Mouse (Mus musculus) intestine, embryonic 16.5 days (tissue): ENCODE measurements around the gene Gm49711. TPM values are rescaled to one million over a fixed set of nuclear protein-coding genes. Genes with fewer than 3 reads are reported as not detected.

Source experiments
- ATAC-seq: fragments of 200-750 bp; cut with Nextera tagmentation; 2 replicates; pipeline ENCODE4 v1.8.0; 2017; ENCODE audit warnings: moderate TSS enrichment, moderate library complexity
- H3K27ac ChIP-seq: fragments of 300-500 bp; sonication (generic); 2 replicates; pipeline ENCODE4 v1.5.1; 2014; ENCODE audit warnings: mild to moderate bottlenecking, low read length
- H3K27me3 ChIP-seq: fragments of 300-500 bp; sonication (generic); replicated peaks from 2 replicates; pipeline ENCODE4 v1.6.1; 2014; ENCODE audit warnings: low read length, control low read depth, mixed read lengths; ENCODE audit not compliant: control insufficient read depth, insufficient read depth
- H3K36me3 ChIP-seq: fragments of 300-500 bp; sonication (generic); 2 replicates; pipeline ENCODE4 v1.6.1; 2014; ENCODE audit warnings: low read length, control low read depth; ENCODE audit not compliant: control insufficient read depth, insufficient read depth
- H3K4me1 ChIP-seq: fragments of 300-500 bp; sonication (generic); 2 replicates; pipeline ENCODE4 v1.6.1; 2014; ENCODE audit warnings: low read length, control low read depth, mixed read lengths; ENCODE audit not compliant: control insufficient read depth, insufficient read depth
- H3K4me2 ChIP-seq: fragments of 300-500 bp; sonication (generic); 2 replicates; pipeline ENCODE4 v1.6.1; 2014; ENCODE audit warnings: low read depth, low read length, control low read depth
- H3K4me3 ChIP-seq: fragments of 300-500 bp; sonication (generic); 2 replicates; pipeline ENCODE4 v1.5.1; 2014; ENCODE audit warnings: mild to moderate bottlenecking, low read length
- H3K9ac ChIP-seq: fragments of 300-500 bp; sonication (generic); 2 replicates; pipeline ENCODE4 v1.6.1; 2014; ENCODE audit warnings: low read depth, low read length
- H3K9me3 ChIP-seq: fragments of 300-500 bp; sonication (generic); 2 replicates; pipeline ENCODE4 v1.6.1; 2016; ENCODE audit warnings: low read length, control low read depth; ENCODE audit not compliant: control insufficient read depth
- WGBS: fragments of 180-500 bp; shearing (Covaris S2); extraction: QIAGEN DNeasy Blood & Tissue Kit; methylation state at CpG from one replicate; pipeline ENCODE4 v1.1.7; 2014; 5-methylcytosine and 5-hydroxymethylcytosine counted together
- polyA plus RNA-seq: library from polyadenylated mRNA; unstranded; fragments of >200 nt; fragmentation: Nextera tagmentation; extraction: Ambion mirVana; gene quantifications from 2 replicates; pipeline ENCODE4 v1.2.1, GENCODE M21; 2015

Gene Gm49711
- polyA plus RNA-seq, 1 experiment from 2014 or later = not detected

- Histone ChIP-seq H3K27me3 (no peaks in the 10 kb centered on the region), H3K27ac (no peak overlapping the region), H3K9me3 (no peaks in the 10 kb centered on the region), H3K4me3 (no peak overlapping the region), H3K9ac (no peak overlapping the region), H3K36me3 (no peaks in the 10 kb centered on the region), H3K4me2 (no peak overlapping the region), H3K4me1 (peaks cover 9% of the 10 kb centered on the region)
- ATAC-seq = no peak
- whole genome bisulfite sequencing = 77% methylated on average over 3 of the region's 3 CpGs
Measured at GRCm38 (mm10) chr16:92060213-92060612, 2.1 kb downstream of the Gm49711 start.

GRCm38 (mm10) chr16:92061586-92061985, 3.5 kb downstream of the Gm49711 start:
- ATAC-seq = no peak
- no peaks in the 10 kb centered on the region for H3K27me3 ChIP-seq
- no peaks in the 10 kb centered on the region for H3K9me3 ChIP-seq
- H3K27ac ChIP-seq = no peak overlapping the region
- peaks cover 9% of the 10 kb centered on the region for H3K4me1 ChIP-seq
- 95% methylated on average over 7 of the region's 7 CpGs for WGBS
- no peak overlapping the region for H3K4me2 ChIP-seq
- H3K36me3 ChIP-seq = no peaks in the 10 kb centered on the region
- H3K9ac ChIP-seq = no peak overlapping the region
- H3K4me3 ChIP-seq = no peak overlapping the region

- H3K9me3 ChIP-seq = no peaks in the 10 kb centered on the region
- H3K4me1 ChIP-seq = peaks cover 9% of the 10 kb centered on the region
- no peak overlapping the region for H3K4me3 ChIP-seq
- 0 out of 2 replicates have a peak, but pooled peaks cover 3% of the 10 kb centered on the region for H3K36me3 ChIP-seq
- ATAC-seq = no peak
- WGBS = 94% methylated on average over 1 of the region's 1 CpGs
- no peak overlapping the region for H3K4me2 ChIP-seq
- H3K27ac ChIP-seq = no peak overlapping the region
- H3K27me3 ChIP-seq = no peaks in the 10 kb centered on the region
- no peak overlapping the region for H3K9ac ChIP-seq
Measured at GRCm38 (mm10) chr16:92062832-92063231, 4.7 kb downstream of the Gm49711 start.

- H3K4me3 ChIP-seq = no peak overlapping the region
- no peak overlapping the region for H3K27ac ChIP-seq
- 86% methylated on average over 2 of the region's 2 CpGs for WGBS
- H3K27me3 ChIP-seq = no peaks in the 10 kb centered on the region
- no peak overlapping the region for H3K9ac ChIP-seq
- no peaks in the 10 kb centered on the region for H3K9me3 ChIP-seq
- H3K4me1 ChIP-seq = peaks cover 4% of the 10 kb centered on the region
- 0 out of 2 replicates have a peak, but pooled peaks cover 3% of the 10 kb centered on the region for H3K36me3 ChIP-seq
- no peak overlapping the region for H3K4me2 ChIP-seq
- ATAC-seq = no peak
Measured at GRCm38 (mm10) chr16:92064801-92065200, 6.7 kb downstream of the Gm49711 start.

- Histone ChIP-seq H3K27ac (no peak overlapping the region), H3K4me2 (no peak overlapping the region), H3K9ac (no peak overlapping the region), H3K27me3 (no peaks in the 10 kb centered on the region), H3K4me1 (no peaks in the 10 kb centered on the region), H3K9me3 (no peaks in the 10 kb centered on the region), H3K36me3 (0 out of 2 replicates have a peak, but pooled peaks cover 3% of the 10 kb centered on the region), H3K4me3 (no peak overlapping the region)
- no peak for ATAC-seq
- WGBS = 74% methylated on average over 8 of the region's 8 CpGs
Measured at GRCm38 (mm10) chr16:92070338-92070737, 12.2 kb downstream of the Gm49711 start.

- peaks cover 6% of the 10 kb centered on the region; the same call in 1 of the 2 replicates for H3K36me3 ChIP-seq
- H3K9me3 ChIP-seq = no peaks in the 10 kb centered on the region
- no peak overlapping the region for H3K9ac ChIP-seq
- ATAC-seq = no peak
- H3K27ac ChIP-seq = no peak overlapping the region
- H3K4me1 ChIP-seq = no peaks in the 10 kb centered on the region
- no peaks in the 10 kb centered on the region for H3K27me3 ChIP-seq
- no peak overlapping the region for H3K4me3 ChIP-seq
- WGBS = 93% methylated on average over 8 of the region's 8 CpGs
- no peak overlapping the region for H3K4me2 ChIP-seq
Measured at GRCm38 (mm10) chr16:92076797-92077196, 18.7 kb downstream of the Gm49711 start.

- Histone ChIP-seq H3K27me3 (no peaks in the 10 kb centered on the region), H3K4me3 (no peak overlapping the region), H3K4me1 (no peaks in the 10 kb centered on the region), H3K4me2 (no peak overlapping the region), H3K9me3 (no peaks in the 10 kb centered on the region), H3K36me3 (no peaks in the 10 kb centered on the region), H3K9ac (no peak overlapping the region), H3K27ac (no peak overlapping the region)
- ATAC-seq = no peak
- WGBS = 80% methylated on average over 10 of the region's 10 CpGs
Measured at GRCm38 (mm10) chr16:92083771-92084453, 25.8 kb downstream of the Gm49711 start.

- H3K4me2 ChIP-seq = no peak overlapping the region
Measured at GRCm38 (mm10) chr16:92089225-92089624, 31.1 kb downstream of the Gm49711 start.

GRCm38 (mm10) chr16:92091876-92092275, 33.8 kb downstream of the Gm49711 start:
- Histone ChIP-seq H3K36me3 (no peaks in the 10 kb centered on the region), H3K27me3 (no peaks in the 10 kb centered on the region), H3K4me1 (no peaks in the 10 kb centered on the region), H3K4me2 (no peak overlapping the region), H3K4me3 (no peak overlapping the region), H3K9me3 (no peaks in the 10 kb centered on the region), H3K9ac (no peak overlapping the region), H3K27ac (no peak overlapping the region)
- ATAC-seq = no peak
- WGBS = 76% methylated on average over 5 of the region's 5 CpGs

More at GRCm38 (mm10) chr16:92089225-92089624, 31.1 kb downstream of the Gm49711 start:
- no peak for ATAC-seq
- Histone ChIP-seq H3K9me3 (no peaks in the 10 kb centered on the region), H3K27ac (no peak overlapping the region), H3K36me3 (no peaks in the 10 kb centered on the region), H3K9ac (no peak overlapping the region), H3K4me1 (no peaks in the 10 kb centered on the region), H3K4me3 (no peak overlapping the region), H3K27me3 (no peaks in the 10 kb centered on the region)
- WGBS = 70% methylated on average over 3 of the region's 3 CpGs
